Mouse (Mus musculus) layer of hippocampus, adult 2 months (tissue): Measurements from ENCODE around the gene Thsd4. TPM values are rescaled to one million over a fixed set of nuclear protein-coding genes. Genes with fewer than 3 reads are reported as not detected.

Source experiments
- DNase-seq, 2 experiments: peaks; one replicate each; pipeline ENCODE4 v3.0.0; 2022; ENCODE audit warnings: low spot score in 2 of 2
- H3K27ac ChIP-seq: fragments of 200-600 bp; 2 replicates; pipeline ENCODE4 v1.8.1; 2022
- H3K4me3 ChIP-seq: fragments of 200-600 bp; 2 replicates; pipeline ENCODE4 v1.8.1; 2022; ENCODE audit warnings: mild to moderate bottlenecking
- CTCF ChIP-seq: fragments of 200-600 bp; conservative IDR thresholded peaks from 2 replicates; pipeline ENCODE4 v1.8.1; 2022; ENCODE audit warnings: antibody characterized with exemption, mild to moderate bottlenecking, moderate library complexity
- total RNA-seq, 2 experiments: library from RNA; stranded (reverse); gene quantifications; 2 replicates each; pipeline ENCODE4 v1.2.3; 2021

Gene Thsd4
- total RNA-seq, 2 experiments from 2014 or later: 18.9 to 20.9 TPM

DNA sequence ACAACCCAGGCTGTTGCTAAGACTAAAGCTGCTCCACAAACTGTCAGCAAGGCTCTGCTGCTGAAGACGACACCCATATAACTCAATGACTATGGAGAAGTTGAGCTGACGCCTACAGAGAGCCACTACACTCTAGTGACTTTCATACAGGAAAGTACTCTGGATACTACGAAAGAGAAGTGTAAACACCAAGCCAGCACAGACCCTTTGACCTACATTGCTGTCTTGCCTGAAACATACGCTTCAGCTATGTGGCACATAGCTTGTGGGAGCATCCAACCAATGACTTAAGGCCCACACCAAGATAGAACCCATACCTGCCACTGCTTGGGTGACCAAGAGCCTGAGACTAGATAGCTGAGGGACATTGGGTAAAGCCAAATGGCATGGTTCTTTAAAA is 141.3 kb downstream of the Thsd4 start:
- Histone ChIP-seq H3K4me3 (no peak overlapping the region), H3K27ac (no peak overlapping the region)
- no peak for DNase-seq
- TF ChIP-seq CTCF: no peak

DNA sequence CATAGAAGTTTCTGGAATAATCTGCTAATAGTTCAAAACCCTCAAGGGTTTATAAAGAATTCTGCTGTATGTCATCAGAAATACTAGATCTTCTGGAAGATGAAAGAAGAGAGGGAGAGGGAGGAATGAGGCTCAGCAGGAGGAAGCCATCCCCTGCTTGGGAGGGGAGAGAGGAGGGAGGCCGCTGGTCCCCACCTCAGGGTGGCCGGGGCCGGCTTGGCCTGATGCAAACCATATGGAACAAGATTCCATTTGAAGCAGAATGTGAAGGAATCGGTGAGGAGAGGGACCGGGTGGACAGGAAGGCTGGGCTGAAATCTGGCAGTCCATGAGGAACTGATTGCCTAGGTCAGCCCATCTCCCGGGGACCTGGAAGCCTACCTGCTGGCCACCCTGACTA is 143.6 kb downstream of the Thsd4 start:
- no peak overlapping the region for H3K4me3 ChIP-seq
- DNase-seq: no peak
- no peak for TF ChIP-seq CTCF
- no peak overlapping the region for H3K27ac ChIP-seq

DNA sequence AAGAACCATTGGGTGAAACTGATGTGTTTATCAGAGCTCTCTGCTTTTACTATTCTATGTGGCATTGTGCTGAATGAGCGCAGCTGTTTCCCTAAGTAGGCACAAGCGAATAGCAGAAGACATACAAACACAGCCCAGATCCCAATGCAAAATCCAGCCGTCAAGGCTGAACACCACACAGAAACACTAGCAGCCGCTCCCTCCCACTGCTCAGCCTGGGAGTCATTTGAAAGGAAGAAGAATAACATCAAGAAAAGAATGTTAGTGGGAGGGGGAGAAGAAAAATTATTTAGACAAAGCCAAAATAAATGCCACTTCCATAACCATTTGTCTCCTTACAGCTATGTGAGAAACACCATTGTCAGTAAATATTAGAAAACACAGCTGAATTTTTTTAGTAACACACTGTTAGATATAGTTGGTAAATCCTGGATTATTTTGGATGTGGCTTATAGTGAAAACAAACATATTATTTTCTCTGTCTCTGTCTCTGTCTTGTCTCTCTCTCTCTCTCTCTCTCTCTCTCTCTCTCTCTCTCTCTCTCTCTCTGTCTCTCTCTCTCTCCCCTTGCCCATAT is 148.6 kb downstream of the Thsd4 start:
- TF ChIP-seq CTCF: no peak
- DNase-seq: peak; percentile 18 to 52
- Histone ChIP-seq H3K4me3 (no peak overlapping the region), H3K27ac (no peak overlapping the region)

DNA sequence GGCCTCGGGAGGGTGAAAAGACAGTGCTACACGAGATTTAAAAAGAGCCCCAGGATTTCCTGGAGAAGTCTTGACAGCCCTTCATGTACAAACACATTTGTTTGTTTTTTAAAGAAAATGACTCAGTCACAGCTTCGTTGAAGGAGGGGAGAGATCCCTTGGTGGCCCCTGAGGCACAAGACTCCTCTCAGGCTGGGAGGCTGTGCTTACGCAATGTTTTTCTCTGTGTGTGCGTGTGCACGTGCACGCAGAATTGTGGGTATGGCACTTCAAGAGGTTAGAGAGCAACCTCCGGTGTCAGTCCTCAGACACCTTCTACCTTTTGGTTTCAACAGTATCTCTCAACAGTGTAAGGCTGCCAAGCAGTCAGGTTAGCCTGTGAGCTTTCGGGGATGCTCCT is 153.3 kb downstream of the Thsd4 start:
- H3K27ac ChIP-seq: no peak overlapping the region
- DNase-seq: no peak
- H3K4me3 ChIP-seq: no peak overlapping the region
- no peak for TF ChIP-seq CTCF

DNA sequence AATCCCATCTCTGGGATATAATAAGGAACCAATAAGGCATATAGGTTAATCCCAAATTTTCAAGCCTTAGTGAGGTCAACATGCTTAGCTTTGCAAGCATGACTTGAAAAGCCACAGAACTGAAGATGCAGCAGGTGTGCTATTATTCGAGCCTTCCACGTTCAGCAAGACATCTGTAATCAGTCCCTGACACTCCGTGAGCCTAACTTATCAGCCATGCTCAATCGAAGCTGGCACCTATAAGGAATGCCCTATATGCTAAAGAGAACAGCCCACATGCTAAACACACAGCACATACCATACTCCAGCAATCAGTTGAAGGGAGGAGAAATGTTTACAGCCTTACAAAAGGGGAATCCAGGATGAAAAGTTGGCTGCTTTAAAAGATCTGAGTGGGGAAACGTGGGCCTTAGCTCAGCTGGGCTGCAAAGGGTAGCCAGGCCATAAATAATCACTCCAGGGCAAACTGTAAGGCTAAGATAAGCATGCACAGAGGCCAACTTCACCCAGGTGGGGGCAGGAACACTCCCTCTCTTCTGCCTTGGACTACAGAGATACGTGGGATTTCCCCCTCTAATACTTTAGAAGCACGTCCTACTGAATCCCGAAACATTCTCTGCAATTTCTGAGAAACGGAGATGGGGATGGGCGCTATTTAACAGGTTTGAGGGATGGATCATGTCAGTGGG is 154.1 kb downstream of the Thsd4 start:
- H3K4me3 ChIP-seq: no peak overlapping the region
- TF ChIP-seq CTCF: no peak
- H3K27ac ChIP-seq: no peak overlapping the region
- DNase-seq: no peak

DNA sequence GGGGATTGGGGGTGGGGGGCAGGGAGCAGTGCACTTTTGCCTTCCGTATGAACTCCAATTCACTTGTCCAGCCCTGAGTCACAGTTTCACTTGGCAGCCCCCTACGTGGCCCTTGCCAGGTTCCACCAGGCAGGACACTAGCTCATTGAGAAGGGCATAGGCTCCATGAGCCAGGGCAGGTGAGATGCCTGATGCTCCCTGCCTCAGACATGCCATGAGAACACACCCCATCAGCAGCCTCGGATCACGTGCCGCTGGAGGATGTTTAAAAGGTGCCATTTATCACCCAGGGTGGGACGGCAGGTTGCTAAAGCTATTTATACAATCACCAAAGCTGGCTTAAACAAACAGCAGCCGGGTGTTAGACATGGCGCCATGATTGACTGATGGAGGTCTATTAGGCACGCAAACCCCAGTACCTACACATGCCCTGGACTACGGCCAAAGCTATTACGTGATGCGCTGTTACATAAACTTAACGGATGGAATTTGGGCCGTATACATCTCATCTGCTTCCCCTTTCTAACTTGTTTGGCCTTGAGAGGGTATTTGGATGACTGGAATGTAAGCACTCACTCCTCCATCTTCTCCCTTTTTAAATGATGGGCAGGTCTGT is 157.6 kb downstream of the Thsd4 start:
- TF ChIP-seq CTCF: no peak
- no peak overlapping the region for H3K4me3 ChIP-seq
- no peak overlapping the region for H3K27ac ChIP-seq
- DNase-seq: no peak

DNA sequence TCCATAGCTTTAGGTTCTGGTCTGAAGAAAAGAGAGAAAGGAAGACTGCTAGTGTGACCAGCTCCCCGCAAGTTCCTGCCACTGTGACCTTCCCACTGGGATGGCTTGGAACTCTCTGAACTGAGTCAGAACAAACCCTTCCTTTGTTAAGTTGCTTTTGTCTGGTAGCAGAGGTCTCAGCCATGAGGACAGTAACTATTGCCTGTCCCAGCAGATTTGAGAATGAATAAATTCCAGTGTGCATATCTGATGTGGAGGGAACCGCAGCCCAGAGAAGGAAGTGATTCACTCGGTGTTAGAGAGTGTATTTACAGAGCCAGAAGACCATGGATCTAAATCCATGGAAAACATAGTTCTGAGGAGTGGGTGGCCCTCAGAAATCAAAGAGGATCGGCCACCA is 169.5 kb downstream of the Thsd4 start:
- Histone ChIP-seq H3K27ac (no peak overlapping the region), H3K4me3 (no peak overlapping the region)
- no peak for DNase-seq
- TF ChIP-seq CTCF: no peak

DNA sequence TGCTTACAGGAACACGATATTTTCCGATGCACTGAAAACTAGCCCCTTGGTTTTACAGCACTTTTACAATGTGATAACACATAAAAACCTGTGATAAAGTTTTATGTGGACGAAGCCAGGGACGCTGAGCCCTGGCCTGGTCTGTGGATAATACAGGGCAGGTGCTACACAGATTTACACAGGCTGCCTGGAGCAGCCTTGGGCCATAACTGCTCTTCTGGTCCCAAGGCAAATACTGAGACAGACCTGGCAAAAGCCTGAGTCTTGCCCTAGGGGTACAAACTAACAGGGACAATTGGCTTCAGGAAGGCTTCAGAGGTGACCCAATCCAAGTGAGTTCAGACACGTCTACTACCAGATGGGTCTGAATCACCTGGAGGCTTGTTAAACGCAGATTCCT is 170.7 kb downstream of the Thsd4 start:
- TF ChIP-seq CTCF: no peak
- Histone ChIP-seq H3K4me3 (no peak overlapping the region), H3K27ac (no peak overlapping the region)
- no peak for DNase-seq

DNA sequence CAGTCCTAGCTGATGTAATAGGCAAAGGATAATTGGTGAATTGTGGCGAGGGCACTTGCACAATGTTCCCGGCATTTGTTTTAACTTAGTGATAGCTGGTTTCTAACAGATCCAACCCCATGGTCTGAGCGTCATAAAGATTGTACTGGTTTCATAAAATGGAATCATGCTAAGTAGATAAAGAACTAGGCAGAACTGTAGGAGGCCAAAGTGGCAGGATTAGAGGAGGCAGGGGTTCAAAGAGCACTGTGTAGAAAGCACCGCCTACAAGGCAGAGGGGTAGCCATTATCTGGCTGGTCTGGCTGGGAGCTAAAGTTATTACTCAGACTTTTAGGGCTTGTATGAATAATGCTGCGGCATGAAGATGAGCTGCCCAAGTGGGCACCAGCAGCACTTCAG is 185.7 kb downstream of the Thsd4 start:
- no peak overlapping the region for H3K27ac ChIP-seq
- TF ChIP-seq CTCF: no peak
- H3K4me3 ChIP-seq: no peak overlapping the region
- no peak for DNase-seq

DNA sequence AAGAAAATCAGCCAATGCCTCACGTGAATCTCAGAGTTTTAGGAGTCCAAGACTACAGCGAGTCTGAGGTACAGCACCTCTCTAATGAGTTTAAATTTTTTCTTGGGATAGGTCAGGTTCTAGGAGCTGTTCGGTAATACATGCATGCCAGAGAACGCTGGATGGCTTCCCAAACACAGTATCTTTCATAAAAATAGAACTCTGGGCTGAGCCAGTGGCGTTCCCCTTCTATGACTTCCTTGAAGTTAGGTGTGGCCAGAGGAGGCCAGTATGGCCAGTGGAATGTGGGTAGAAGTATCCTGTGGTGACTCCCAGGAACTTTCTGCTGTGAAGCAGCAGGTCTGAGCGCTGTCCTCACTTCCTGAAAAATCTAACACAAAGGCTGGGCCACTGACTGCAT is 186.4 kb downstream of the Thsd4 start:
- TF ChIP-seq CTCF: no peak
- no peak for DNase-seq
- Histone ChIP-seq H3K27ac (no peak overlapping the region), H3K4me3 (no peak overlapping the region)

DNA sequence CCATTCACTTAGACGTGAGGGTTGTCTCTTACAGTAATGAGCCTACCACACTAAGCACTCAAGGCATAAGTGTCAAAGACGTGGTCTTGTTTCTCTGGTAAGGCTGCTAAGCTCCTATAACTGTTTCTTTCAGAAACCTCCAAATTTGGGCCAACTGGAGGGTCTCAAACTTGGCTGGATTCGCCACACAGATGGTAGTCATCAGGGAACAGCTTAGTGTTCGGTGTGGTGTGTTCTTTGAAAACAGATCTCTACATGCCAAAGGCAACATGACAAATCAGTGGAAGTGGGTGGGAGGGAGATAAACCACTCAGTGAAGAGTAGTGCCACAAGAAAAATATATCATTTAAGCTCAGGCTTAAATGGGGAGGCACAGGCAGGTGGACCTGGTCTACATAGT is 191.9 kb downstream of the Thsd4 start:
- no peak for TF ChIP-seq CTCF
- Histone ChIP-seq H3K27ac (no peak overlapping the region), H3K4me3 (no peak overlapping the region)
- DNase-seq: peak in 1 of 2 experiments; percentile 9

DNA sequence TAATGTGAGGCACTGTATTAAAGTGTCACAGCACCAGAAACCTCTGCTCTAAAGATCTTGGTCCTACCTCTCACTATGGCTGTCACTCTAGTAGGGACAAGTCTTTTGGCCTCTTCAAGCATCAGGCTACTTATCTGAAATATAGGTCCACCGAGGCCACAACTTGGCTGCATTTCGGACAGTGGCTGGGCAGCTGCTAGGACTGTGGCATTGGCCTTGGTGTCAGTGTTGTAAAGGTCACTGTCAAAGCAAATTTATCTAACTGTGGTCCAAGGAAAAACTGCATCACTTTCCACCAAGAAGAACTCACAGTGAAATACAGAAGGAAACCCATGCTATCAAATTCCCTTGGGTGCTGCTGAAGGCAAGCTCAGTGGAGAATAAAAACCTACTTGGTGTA is 197.1 kb downstream of the Thsd4 start:
- DNase-seq: no peak
- no peak overlapping the region for H3K27ac ChIP-seq
- TF ChIP-seq CTCF: no peak
- H3K4me3 ChIP-seq: no peak overlapping the region

DNA sequence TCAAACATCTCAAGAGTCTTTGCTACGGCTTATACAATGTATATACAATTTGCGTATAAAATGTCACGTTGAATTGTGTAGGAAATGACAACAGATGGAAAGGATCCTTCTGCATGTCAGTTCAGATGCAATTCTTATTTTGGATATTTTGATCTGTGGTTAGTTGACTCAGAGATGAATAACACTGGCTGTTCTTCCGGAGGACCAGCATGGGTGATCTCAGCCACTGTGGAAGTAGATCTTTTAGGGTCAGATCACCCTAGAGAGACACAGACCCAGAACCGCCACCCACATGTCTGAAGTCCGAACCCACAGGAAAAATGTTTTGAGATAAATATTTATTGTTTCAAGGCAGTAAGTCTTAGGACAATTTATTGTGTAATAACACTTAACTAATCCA is 198.4 kb downstream of the Thsd4 start:
- TF ChIP-seq CTCF: no peak

DNA sequence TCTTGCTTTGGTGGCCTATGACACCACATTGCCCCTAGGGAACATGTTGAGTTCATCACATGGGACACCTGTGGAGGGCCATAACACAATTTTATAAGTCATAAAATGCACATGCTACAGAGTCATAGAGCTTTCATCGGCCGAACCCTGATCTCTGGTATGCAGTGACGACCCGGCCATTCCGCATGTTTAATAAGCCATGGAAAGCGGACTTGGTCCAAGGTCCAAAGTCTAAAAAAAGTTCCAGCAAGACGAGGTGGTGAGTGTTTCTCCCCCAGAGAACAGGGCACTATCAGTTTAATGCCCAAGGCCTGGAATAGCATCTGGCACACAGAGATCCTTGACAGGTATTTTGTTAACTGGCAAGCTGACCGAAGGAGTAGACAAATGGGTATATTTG is 204.6 kb downstream of the Thsd4 start:
- no peak overlapping the region for H3K27ac ChIP-seq
- no peak for DNase-seq
- no peak for TF ChIP-seq CTCF
- H3K4me3 ChIP-seq: no peak overlapping the region

More for the DNA sequence above, 198.4 kb downstream of the Thsd4 start:
- H3K27ac ChIP-seq: no peak overlapping the region
- no peak for DNase-seq
- H3K4me3 ChIP-seq: no peak overlapping the region
